Mouse (Mus musculus): ENCODE data around the gene Rora.

DNA sequence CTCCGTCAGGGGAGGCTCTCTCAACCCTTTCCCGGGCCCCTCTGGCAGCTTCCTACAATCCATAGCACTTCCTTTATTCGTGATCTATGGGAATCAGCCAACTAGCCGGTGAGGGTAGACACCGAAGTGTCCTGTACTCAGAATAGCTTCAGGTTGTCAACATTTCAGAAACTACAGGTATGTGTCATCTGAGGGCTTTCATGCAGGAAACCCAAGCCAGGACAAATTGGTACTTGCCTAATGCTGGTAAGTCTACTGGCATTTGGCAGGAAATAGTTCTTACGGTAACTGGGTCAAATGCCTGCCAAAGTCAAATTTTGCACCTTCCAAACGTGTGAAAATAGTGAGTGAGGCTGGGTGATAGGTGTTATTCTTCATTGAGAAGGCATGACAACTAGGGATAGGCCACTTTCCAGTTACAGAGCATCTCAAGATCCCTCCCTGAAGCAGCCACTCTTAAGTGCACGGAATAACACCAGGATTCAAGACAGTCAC, 708.4 kb downstream of the Rora start:
- TF ChIP-seq POLR2A (IDR thresholded peaks at IDR 0.05; ENCODE audit: insufficient read length, low read depth): no peak
- TF ChIP-seq MAX (IDR thresholded peaks at IDR 0.05; ENCODE audit: low read depth): no peak
- no peak for TF ChIP-seq MYOG (IDR thresholded peaks at IDR 0.05; ENCODE audit: control insufficient read depth in 1 of 3, insufficient read depth in 1 of 3, insufficient read length in 2 of 3, low read depth in 2 of 3)
- no peak for TF ChIP-seq TCF3 (IDR thresholded peaks at IDR 0.05; ENCODE audit: insufficient read length, low read depth)
- no peak for TF ChIP-seq CEBPB (IDR thresholded peaks at IDR 0.05; ENCODE audit: insufficient read depth, poor library complexity, severe bottlenecking)
- TF ChIP-seq E2F4 (IDR thresholded peaks at IDR 0.05; ENCODE audit: insufficient read depth): no peak
- no peak for TF ChIP-seq USF1 (IDR thresholded peaks at IDR 0.05; ENCODE audit: low read depth)
- TF ChIP-seq SRF (IDR thresholded peaks at IDR 0.05; ENCODE audit: control insufficient read depth, insufficient read length, low read depth): no peak
- TF ChIP-seq POLR2AphosphoS2 (IDR thresholded peaks at IDR 0.05; ENCODE audit: insufficient read length, low read depth): no peak
- TF ChIP-seq MYOD1 (IDR thresholded peaks at IDR 0.05; ENCODE audit: control insufficient read depth in 1 of 3, insufficient read length in 2 of 3, low read depth in 2 of 3): no peak
- no peak for TF ChIP-seq TCF12 (IDR thresholded peaks at IDR 0.05; ENCODE audit: insufficient read depth, poor library complexity, severe bottlenecking)
